Mouse (Mus musculus) embryonic facial prominence, embryonic 11.5 days (tissue): ENCODE data around the gene Mylk. TPM values are rescaled to one million over a fixed set of nuclear protein-coding genes. Genes with fewer than 3 reads are reported as not detected.

Experiments used
- ATAC-seq: fragments of 200-750 bp; cut with Nextera tagmentation; replicated peaks from 2 replicates; pipeline ENCODE4 v1.8.0; 2017; ENCODE audit warnings: low read depth; ENCODE audit not compliant: insufficient number of reproducible peaks, low FRiP score, low TSS enrichment
- DNase-seq: peaks from one replicate; pipeline ENCODE4 v3.0.0-alpha.2; 2015; ENCODE audit warnings: low spot score
- H3K27ac ChIP-seq: fragments of 300-500 bp; sonication (generic); replicated peaks from 2 replicates; pipeline ENCODE4 v1.5.1; 2014; ENCODE audit warnings: mild to moderate bottlenecking, low read depth, low read length, control low read depth
- H3K27me3 ChIP-seq: fragments of 300-500 bp; sonication (generic); 2 replicates; pipeline ENCODE4 v1.6.1; 2014; ENCODE audit warnings: mild to moderate bottlenecking, low read length, moderate library complexity, mixed read lengths; ENCODE audit not compliant: control insufficient read depth, insufficient read depth
- H3K36me3 ChIP-seq: fragments of 300-500 bp; sonication (generic); replicated peaks from 2 replicates; pipeline ENCODE4 v1.6.1; 2014; ENCODE audit warnings: low read depth, mild to moderate bottlenecking, low read length, moderate library complexity, mixed read lengths; ENCODE audit not compliant: control insufficient read depth, insufficient read depth
- H3K4me1 ChIP-seq: fragments of 300-500 bp; sonication (generic); 2 replicates; pipeline ENCODE4 v1.6.1; 2014; ENCODE audit warnings: low read length, mixed read lengths; ENCODE audit not compliant: control insufficient read depth, insufficient read depth
- H3K4me2 ChIP-seq: fragments of 300-500 bp; sonication (generic); 2 replicates; pipeline ENCODE4 v1.6.1; 2014; ENCODE audit warnings: low read depth, mild to moderate bottlenecking, control low read depth, low read length, moderate library complexity
- H3K4me3 ChIP-seq: fragments of 300-500 bp; sonication (generic); 2 replicates; pipeline ENCODE4 v1.5.1; 2014; ENCODE audit warnings: low read depth, low read length, control low read depth
- H3K9ac ChIP-seq: fragments of 300-500 bp; sonication (generic); replicated peaks from 2 replicates; pipeline ENCODE4 v1.6.1; 2014; ENCODE audit warnings: mild to moderate bottlenecking, control low read depth, low read length
- H3K9me3 ChIP-seq: fragments of 300-500 bp; sonication (generic); replicated peaks from 2 replicates; pipeline ENCODE4 v1.6.1; 2016; ENCODE audit warnings: mild to moderate bottlenecking, low read length, inconsistent platforms, mixed read lengths; ENCODE audit not compliant: control insufficient read depth
- WGBS: fragments of 180-500 bp; shearing (Covaris S2); extraction: QIAGEN DNeasy Blood & Tissue Kit; methylation state at CpG from one replicate; pipeline ENCODE4 v1.1.7; 2014; 5-methylcytosine and 5-hydroxymethylcytosine counted together
- polyA plus RNA-seq: library from polyadenylated mRNA; unstranded; fragments of >200 nt; fragmentation: Nextera tagmentation; extraction: Ambion mirVana; gene quantifications from 2 replicates; pipeline ENCODE4 v1.2.1, GENCODE M21; 2014

Gene Mylk
- polyA plus RNA-seq, 1 experiment from 2014 or later: 5.8 TPM

- WGBS: 74% methylated on average over 7 of the region's 7 CpGs
- ATAC-seq (no peak), DNase-seq (no peak)
- H3K27me3 ChIP-seq: no peaks in the 10 kb centered on the region
- H3K4me1 ChIP-seq: no peaks in the 10 kb centered on the region
- no peak overlapping the region for H3K4me3 ChIP-seq
- H3K27ac ChIP-seq: no peak overlapping the region
- H3K4me2 ChIP-seq: no peak overlapping the region
- no peaks in the 10 kb centered on the region for H3K9me3 ChIP-seq
- no peak overlapping the region for H3K9ac ChIP-seq
- H3K36me3 ChIP-seq: no peaks in the 10 kb centered on the region
Observed at GRCm38 (mm10) chr16:34756991-34757390, 12.0 kb downstream of the Mylk start.

DNA sequence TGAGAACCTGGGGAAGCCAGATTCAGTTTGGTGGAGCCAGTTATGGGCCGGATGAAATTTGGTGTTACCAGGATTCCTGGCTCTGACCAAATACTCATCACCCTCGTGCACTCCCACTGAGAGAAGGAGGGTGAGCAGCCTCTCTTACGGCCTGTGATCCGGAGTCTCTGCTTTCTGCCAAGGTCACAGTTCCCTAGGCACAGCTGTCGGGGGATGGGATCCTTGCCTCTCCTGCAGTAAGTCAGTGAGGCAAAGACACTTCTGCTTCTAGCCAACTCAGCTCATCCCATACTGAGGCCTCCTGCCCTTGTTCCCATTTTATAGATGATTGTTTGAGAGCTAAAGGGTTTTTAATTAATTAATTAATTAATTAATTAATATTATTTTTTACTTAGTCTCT lies 13.2 kb downstream of the Mylk start:
- H3K36me3 ChIP-seq: no peaks in the 10 kb centered on the region
- WGBS: 51% methylated on average over 5 of the region's 5 CpGs
- H3K27ac ChIP-seq: no peak overlapping the region
- no peaks in the 10 kb centered on the region; the same call in 1 of the 2 replicates for H3K27me3 ChIP-seq
- no peak for ATAC-seq
- H3K4me1 ChIP-seq: no peaks in the 10 kb centered on the region
- no peak for DNase-seq
- no peak overlapping the region for H3K9ac ChIP-seq
- H3K9me3 ChIP-seq: no peaks in the 10 kb centered on the region
- H3K4me2 ChIP-seq: no peak overlapping the region
- no peak overlapping the region for H3K4me3 ChIP-seq

GRCm38 (mm10) chr16:34763959-34764591 lies 19.1 kb downstream of the Mylk start:
- H3K4me2 ChIP-seq: no peak overlapping the region
- WGBS: 84% methylated on average over 9 of the region's 9 CpGs
- no peak for DNase-seq
- H3K36me3 ChIP-seq: no peaks in the 10 kb centered on the region
- H3K4me3 ChIP-seq: no peak overlapping the region
- no peaks in the 10 kb centered on the region for H3K4me1 ChIP-seq
- H3K27ac ChIP-seq: no peak overlapping the region
- H3K9me3 ChIP-seq: no peaks in the 10 kb centered on the region
- ATAC-seq: no peak
- H3K27me3 ChIP-seq: no peaks in the 10 kb centered on the region; the same call in 1 of the 2 replicates
- H3K9ac ChIP-seq: no peak overlapping the region

- DNase-seq (no peak), ATAC-seq (no peak)
- Histone ChIP-seq H3K4me1 (no peaks in the 10 kb centered on the region), H3K9ac (no peak overlapping the region), H3K4me2 (no peak overlapping the region), H3K36me3 (no peaks in the 10 kb centered on the region), H3K4me3 (no peak overlapping the region), H3K9me3 (no peaks in the 10 kb centered on the region), H3K27me3 (no peaks in the 10 kb centered on the region; the same call in 1 of the 2 replicates), H3K27ac (no peak overlapping the region)
- WGBS: 73% methylated on average over 1 of the region's 1 CpGs
Observed at GRCm38 (mm10) chr16:34765666-34766065, 20.7 kb downstream of the Mylk start.

GRCm38 (mm10) chr16:34766193-34766592 lies 21.2 kb downstream of the Mylk start:
- no peaks in the 10 kb centered on the region for H3K9me3 ChIP-seq
- no peak overlapping the region for H3K9ac ChIP-seq
- H3K36me3 ChIP-seq: no peaks in the 10 kb centered on the region
- no peak overlapping the region for H3K4me2 ChIP-seq
- WGBS: 87% methylated on average over 1 of the region's 1 CpGs
- H3K4me1 ChIP-seq: no peaks in the 10 kb centered on the region
- H3K4me3 ChIP-seq: no peak overlapping the region
- no peak for ATAC-seq
- H3K27ac ChIP-seq: no peak overlapping the region
- H3K27me3 ChIP-seq: no peaks in the 10 kb centered on the region; the same call in 1 of the 2 replicates
- no peak for DNase-seq

DNA sequence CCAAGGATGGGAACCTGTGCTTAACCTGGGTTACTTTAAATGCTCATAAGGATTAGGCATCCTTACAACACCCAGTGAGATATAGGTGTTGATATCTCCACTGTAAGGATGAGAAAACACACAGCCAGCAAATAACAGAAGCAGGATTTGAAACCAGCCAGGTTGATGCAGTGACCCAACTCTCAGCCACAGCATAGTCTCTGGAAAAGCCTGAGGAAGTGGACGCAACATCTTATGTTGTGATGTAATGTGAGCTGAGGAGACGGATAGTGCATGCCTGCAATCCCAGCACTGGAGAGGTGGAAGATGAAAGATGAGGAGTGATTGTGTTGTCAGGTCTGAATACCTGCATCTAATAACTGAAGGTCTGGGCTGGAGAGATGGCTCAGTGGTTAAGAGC lies 22.4 kb downstream of the Mylk start:
- Histone ChIP-seq H3K4me3 (no peak overlapping the region), H3K4me2 (no peak overlapping the region), H3K9ac (no peak overlapping the region), H3K27ac (no peak overlapping the region), H3K27me3 (no peaks in the 10 kb centered on the region; the same call in 1 of the 2 replicates), H3K36me3 (no peaks in the 10 kb centered on the region), H3K4me1 (no peaks in the 10 kb centered on the region), H3K9me3 (no peaks in the 10 kb centered on the region)
- WGBS: 80% methylated on average over 2 of the region's 2 CpGs
- no peak for DNase-seq
- no peak for ATAC-seq

DNA sequence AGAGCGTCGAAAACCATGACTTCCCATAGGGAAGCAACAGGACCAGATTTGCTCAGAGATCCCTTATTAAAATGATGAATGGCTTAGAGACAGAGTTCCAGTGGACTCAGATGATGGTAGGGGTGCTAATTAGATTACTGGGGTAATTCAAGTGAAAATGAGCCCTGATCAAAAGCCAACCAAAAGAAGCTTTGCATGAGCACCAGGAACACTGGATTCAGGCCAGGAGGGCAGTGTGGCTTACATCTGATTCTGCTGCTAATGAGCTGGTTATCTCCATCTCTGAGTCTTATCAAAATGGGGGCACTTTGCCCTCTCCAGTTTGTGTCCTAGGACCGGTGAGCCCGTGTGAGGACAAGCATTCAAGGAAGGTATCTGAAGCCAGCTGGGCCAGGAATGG lies 23.4 kb downstream of the Mylk start:
- H3K27me3 ChIP-seq: no peaks in the 10 kb centered on the region
- ATAC-seq: no peak
- DNase-seq: no peak
- no peaks in the 10 kb centered on the region for H3K4me1 ChIP-seq
- H3K27ac ChIP-seq: no peak overlapping the region
- no peaks in the 10 kb centered on the region for H3K36me3 ChIP-seq
- WGBS: 66% methylated on average over 4 of the region's 4 CpGs
- H3K9ac ChIP-seq: no peak overlapping the region
- H3K9me3 ChIP-seq: no peaks in the 10 kb centered on the region
- no peak overlapping the region for H3K4me2 ChIP-seq
- H3K4me3 ChIP-seq: no peak overlapping the region

DNA sequence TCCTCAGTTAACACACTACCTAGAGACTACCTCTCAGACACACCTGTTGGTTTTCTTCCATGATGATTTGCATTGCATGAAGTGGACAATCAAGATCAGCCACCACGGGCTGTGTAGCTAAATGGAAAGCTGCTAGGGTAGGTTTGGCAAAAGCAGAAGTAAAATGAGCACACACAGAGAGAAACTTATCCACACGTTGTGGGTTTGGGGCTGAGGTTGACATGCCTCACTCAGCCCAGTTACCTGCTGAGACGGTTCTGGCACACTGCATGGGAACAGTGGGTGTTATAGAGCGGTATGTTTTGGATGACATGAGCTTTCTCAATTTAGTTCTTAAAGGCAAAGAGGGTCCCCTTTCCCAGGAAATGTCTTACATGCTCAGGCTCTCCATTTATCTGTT lies 25.1 kb downstream of the Mylk start:
- 90% methylated on average over 4 of the region's 4 CpGs for WGBS
- Histone ChIP-seq H3K9ac (no peak overlapping the region), H3K4me1 (no peaks in the 10 kb centered on the region), H3K27ac (no peak overlapping the region), H3K4me2 (no peak overlapping the region), H3K36me3 (no peaks in the 10 kb centered on the region), H3K4me3 (no peak overlapping the region), H3K27me3 (no peaks in the 10 kb centered on the region), H3K9me3 (no peaks in the 10 kb centered on the region)
- DNase-seq (no peak), ATAC-seq (no peak)
